Mouse (Mus musculus) bone marrow, adult 2 months (tissue): ENCODE data around the gene Olfr1532-ps1. TPM values are rescaled to one million over a fixed set of nuclear protein-coding genes. Genes with fewer than 3 reads are reported as not detected.
"Not testable (repeated sequence)": the region's sequence is repeated elsewhere in the genome, so short reads cannot be mapped to it uniquely, and the experiment has no call there.

Experiments
- H3K27ac ChIP-seq: fragments of 200-500 bp; 2 replicates; pipeline ENCODE4 v1.5.1; 2012; ENCODE audit warnings: low read depth, mild to moderate bottlenecking, control low read depth, inconsistent platforms, low read length; ENCODE audit not compliant: control insufficient read depth, poor library complexity, insufficient read depth
- H3K4me1 ChIP-seq: fragments of 200-500 bp; 2 replicates; pipeline ENCODE4 v1.6.1; 2011; ENCODE audit warnings: low read length; ENCODE audit not compliant: control insufficient read depth, insufficient read depth
- H3K4me3 ChIP-seq: fragments of 200-500 bp; replicated peaks from 2 replicates; pipeline ENCODE3; 2011; ENCODE audit warnings: mild to moderate bottlenecking, low read depth, low read length, control low read depth; ENCODE audit not compliant: control insufficient read depth
- CTCF ChIP-seq: fragments of 200-500 bp; IDR thresholded peaks from 2 replicates; pipeline ENCODE4 v1.5.1; 2011; ENCODE audit warnings: low read length, control low read depth; ENCODE audit not compliant: control insufficient read depth, insufficient read depth
- POLR2A ChIP-seq: fragments of 200-500 bp; IDR thresholded peaks from 2 replicates; pipeline ENCODE4 v1.6.1; 2011; ENCODE audit warnings: low read depth, mild to moderate bottlenecking, control low read depth, low read length, borderline replicate concordance; ENCODE audit not compliant: control insufficient read depth
- WGBS: fragments of 180-500 bp; shearing (Covaris S2); methylation state at CpG from one replicate; pipeline ENCODE4 v1.1.7; 2018; 5-methylcytosine and 5-hydroxymethylcytosine counted together
- polyA plus RNA-seq: library from polyadenylated mRNA; stranded (reverse); fragments of >200 nt; gene quantifications from 2 replicates; pipeline ENCODE4 v1.2.4, GENCODE M21; 2011; ENCODE audit warnings: low replicate concordance; ENCODE audit not compliant: missing spikeins, insufficient read depth, insufficient read length

Gene Olfr1532-ps1
- polyA plus RNA-seq: not detected in 2 replicates

DNA sequence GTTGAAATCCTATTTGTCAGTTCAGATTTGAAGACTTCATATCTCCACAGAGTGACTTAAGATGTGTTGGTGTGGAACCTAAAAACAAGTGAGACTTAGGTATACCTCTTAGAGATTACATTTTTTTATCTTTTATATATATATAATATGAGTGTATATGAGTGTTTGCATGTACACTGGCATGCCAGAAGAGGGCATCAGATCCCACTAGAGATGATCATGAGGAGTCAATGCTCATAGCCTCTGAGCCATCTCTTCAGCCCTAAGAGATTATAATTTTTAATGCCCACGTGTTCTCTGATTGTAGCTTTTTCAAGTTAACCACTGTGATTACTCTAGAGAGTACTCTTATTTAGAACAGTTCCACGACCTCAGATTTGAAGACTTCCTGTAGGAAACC is at the start of gene Olfr1532-ps1:
TSS of gene Olfr1532-ps1 (plus strand) at position 326 of the 400 bp plus-strand sequence.
- no peaks in the 10 kb centered on the region for H3K4me1 ChIP-seq
- no peak within 1 kb of the TSS for H3K27ac ChIP-seq
- H3K4me3 ChIP-seq: no peak within 1 kb of the TSS
- no peak for TF ChIP-seq CTCF
- no peak for TF ChIP-seq POLR2A
- WGBS: 46% methylated on average over 2 of the region's 2 CpGs

GRCm38 (mm10) chr7:106862885-106863284 is 44.9 kb upstream of the Olfr1532-ps1 start, which contains the start of gene Olfr704:
TSS of gene Olfr704 (plus strand) at chr7:106863185.
- H3K4me1 ChIP-seq: no peaks in the 10 kb centered on the region
- TF ChIP-seq CTCF (no peak), POLR2A (no peak)
- no peak within 1 kb of the TSS for H3K27ac ChIP-seq
- no peak within 1 kb of the TSS for H3K4me3 ChIP-seq

GRCm38 (mm10) chr7:106876791-106877190 is 31.0 kb upstream of the Olfr1532-ps1 start, which contains the start of gene Olfr705:
TSS of gene Olfr705 (minus strand) at chr7:106876891.
- TF ChIP-seq CTCF: no peak
- no peak for TF ChIP-seq POLR2A
- Histone ChIP-seq H3K27ac (no peak within 1 kb of the TSS), H3K4me1 (no peaks in the 10 kb centered on the region), H3K4me3 (no peak within 1 kb of the TSS)
- WGBS: 80% methylated on average over 3 of the region's 3 CpGs

- 64% methylated on average over 2 of the region's 2 CpGs for whole genome bisulfite sequencing
- TF ChIP-seq CTCF: no peak
- TF ChIP-seq POLR2A: no peak
- no peaks in the 10 kb centered on the region for H3K4me1 ChIP-seq
- H3K27ac ChIP-seq: no peak within 1 kb of the TSS
- no peak within 1 kb of the TSS for H3K4me3 ChIP-seq
These were observed 19.7 kb upstream of the Olfr1532-ps1 start, which contains the start of gene Olfr706 for GRCm38 (mm10) chr7:106888062-106888461. TSS of gene Olfr706 (minus strand) at chr7:106888162.

DNA sequence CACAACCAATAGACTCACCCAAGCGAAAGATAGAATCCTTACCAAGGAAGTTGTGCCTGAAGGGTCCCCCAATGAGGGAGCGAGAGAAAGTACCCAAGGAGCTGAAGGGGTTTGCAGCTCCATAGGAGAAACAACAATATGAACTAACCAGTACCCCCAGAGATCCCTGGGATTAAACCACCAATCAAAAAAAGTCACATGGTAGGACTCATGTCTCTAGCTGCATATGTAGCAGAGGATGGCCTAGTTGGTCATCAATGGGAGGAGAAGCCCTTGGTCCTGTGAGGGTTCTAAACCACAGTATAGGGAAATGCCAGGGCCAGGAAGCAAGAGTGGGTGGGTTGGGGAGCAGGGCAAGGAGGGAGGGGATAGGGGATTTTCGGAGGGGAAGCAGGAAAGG is 6.7 kb upstream of the Olfr1532-ps1 start, which contains the start of gene Olfr707:
TSS of gene Olfr707 (minus strand) at position 101 of the 400 bp plus-strand sequence.
- 71% methylated on average over 3 of the region's 3 CpGs for WGBS
- H3K27ac ChIP-seq, H3K4me3 ChIP-seq, H3K4me1 ChIP-seq: not testable (repeated sequence)

- H3K4me3 ChIP-seq, H3K27ac ChIP-seq: not testable (repeated sequence)
- 78% methylated on average over 7 of the region's 7 CpGs for WGBS
These were observed 13.2 kb downstream of the Olfr1532-ps1 start for GRCm38 (mm10) chr7:106920961-106921360.

DNA sequence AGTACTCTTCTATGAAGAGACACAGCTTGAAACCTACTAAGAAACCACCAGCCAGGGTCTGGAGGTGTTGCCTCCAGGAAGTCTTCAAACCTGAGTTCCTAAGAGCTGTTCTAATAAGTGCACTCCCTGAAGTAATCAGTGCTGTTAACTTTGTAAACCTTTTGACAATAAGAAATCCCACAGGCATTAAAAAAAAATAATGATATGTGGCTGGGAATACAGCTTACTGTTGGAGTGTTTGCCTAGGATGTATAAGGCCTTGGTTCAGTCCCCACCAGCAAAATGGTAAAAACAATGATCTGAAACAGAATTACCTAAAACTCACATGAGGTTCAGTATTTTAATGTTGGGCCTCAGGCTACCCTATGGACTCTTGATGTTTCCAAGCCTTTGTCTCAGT is 24.3 kb downstream of the Olfr1532-ps1 start, which contains the start of gene Olfr709-ps1:
TSS of gene Olfr709-ps1 (minus strand) at position 101 of the 400 bp plus-strand sequence.
- Histone ChIP-seq H3K4me1 (no peaks in the 10 kb centered on the region), H3K4me3 (no peak within 1 kb of the TSS), H3K27ac (no peak within 1 kb of the TSS)
- TF ChIP-seq CTCF: no peak
- no peak for TF ChIP-seq POLR2A

More at GRCm38 (mm10) chr7:106920961-106921360, 13.2 kb downstream of the Olfr1532-ps1 start:
- H3K4me1 ChIP-seq: not testable (repeated sequence)

- H3K27ac ChIP-seq: no peak within 1 kb of the TSS
- TF ChIP-seq CTCF (no peak), POLR2A (no peak)
- 76% methylated on average over 3 of the region's 3 CpGs for WGBS
These were observed 40.4 kb downstream of the Olfr1532-ps1 start, which contains the start of gene Olfr710 for GRCm38 (mm10) chr7:106948212-106948611. TSS of gene Olfr710 (minus strand) at chr7:106948312.

DNA sequence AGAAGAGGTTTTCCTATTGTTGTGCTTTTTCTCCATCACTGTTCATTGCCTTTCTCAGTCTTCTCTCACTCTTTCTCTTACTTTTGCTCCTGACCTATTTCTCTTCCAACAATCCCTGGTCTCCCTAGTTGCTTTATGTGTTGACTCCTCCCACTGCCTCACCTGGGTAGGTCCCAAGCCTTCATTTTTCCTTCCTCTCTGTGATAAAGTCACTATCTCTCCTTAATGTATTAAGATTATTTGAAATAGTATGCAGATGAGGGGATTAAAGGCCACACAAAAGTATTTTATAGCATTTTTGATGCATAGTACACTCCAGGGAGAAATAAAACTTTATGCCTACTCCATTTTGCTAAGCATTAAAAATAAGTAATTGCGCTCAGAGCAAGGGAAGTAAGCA is 56.0 kb downstream of the Olfr1532-ps1 start, which contains the start of gene Olfr6:
TSS of gene Olfr6 (minus strand) at position 101 of the 400 bp plus-strand sequence.
- TF ChIP-seq POLR2A (no peak), CTCF (no peak)
- WGBS: 74% methylated on average over 1 of the region's 1 CpGs
- H3K27ac ChIP-seq: no peak within 1 kb of the TSS
- H3K4me3 ChIP-seq: no peak within 1 kb of the TSS
- H3K4me1 ChIP-seq: no peaks in the 10 kb centered on the region

More at GRCm38 (mm10) chr7:106948212-106948611, 40.4 kb downstream of the Olfr1532-ps1 start, which contains the start of gene Olfr710:
- H3K4me3 ChIP-seq: no peak within 1 kb of the TSS
- H3K4me1 ChIP-seq: no peaks in the 10 kb centered on the region

Other genes starting within 250 kb of the Olfr1532-ps1 start
- not detected in 2 replicates for gene Olfr693, start 227.4 kb upstream of the Olfr1532-ps1 start, polyA plus RNA-seq
- not detected in 2 replicates for gene Olfr694, start 216.2 kb upstream of the Olfr1532-ps1 start, polyA plus RNA-seq
- gene Olfr695, start 191.6 kb upstream of the Olfr1532-ps1 start, polyA plus RNA-seq: not detected in 2 replicates
- not detected in 2 replicates for gene Olfr697, start 165.6 kb upstream of the Olfr1532-ps1 start, polyA plus RNA-seq
- not detected in 2 replicates for gene Olfr698, start 152.6 kb upstream of the Olfr1532-ps1 start, polyA plus RNA-seq
- 0.36 and 0.60 TPM in 2 replicates for gene Olfr699, start 114.8 kb upstream of the Olfr1532-ps1 start, polyA plus RNA-seq
- not detected in 2 replicates for gene Olfr700, start 99.2 kb upstream of the Olfr1532-ps1 start, polyA plus RNA-seq
- gene Olfr701, start 93.9 kb upstream of the Olfr1532-ps1 start, polyA plus RNA-seq: not detected in 2 replicates
- not detected in 2 replicates for gene Olfr702, start 74.1 kb upstream of the Olfr1532-ps1 start, polyA plus RNA-seq
- gene Olfr703, start 64.6 kb upstream of the Olfr1532-ps1 start, polyA plus RNA-seq: not detected in 2 replicates
- gene Olfr704, start 44.8 kb upstream of the Olfr1532-ps1 start, polyA plus RNA-seq: 0.75 TPM in 1 of 2 replicates, not detected in the other
- gene Olfr705, start 31.1 kb upstream of the Olfr1532-ps1 start, polyA plus RNA-seq: not detected in 2 replicates
- gene Olfr706, start 19.8 kb upstream of the Olfr1532-ps1 start, polyA plus RNA-seq: not detected in 2 replicates
- gene Olfr707, start 6.8 kb upstream of the Olfr1532-ps1 start, polyA plus RNA-seq: not detected in 2 replicates
- not detected in 2 replicates for gene Olfr709-ps1, start 24.2 kb downstream of the Olfr1532-ps1 start, polyA plus RNA-seq
- gene Olfr710, start 40.3 kb downstream of the Olfr1532-ps1 start, polyA plus RNA-seq: not detected in 2 replicates
- 0.29 TPM in 1 of 2 replicates, not detected in the other for gene Olfr6, start 55.9 kb downstream of the Olfr1532-ps1 start, polyA plus RNA-seq
- not detected in 2 replicates for gene Olfr711, start 67.5 kb downstream of the Olfr1532-ps1 start, polyA plus RNA-seq
- gene Olfr2, start 98.1 kb downstream of the Olfr1532-ps1 start, polyA plus RNA-seq: not detected in 2 replicates
- not detected in 2 replicates for gene Olfr713, start 123.2 kb downstream of the Olfr1532-ps1 start, polyA plus RNA-seq
- gene Olfr714, start 163.0 kb downstream of the Olfr1532-ps1 start, polyA plus RNA-seq: not detected in 2 replicates
- gene Olfr17, start 185.2 kb downstream of the Olfr1532-ps1 start, polyA plus RNA-seq: not detected in 2 replicates
- gene Olfr715b, start 202.4 kb downstream of the Olfr1532-ps1 start, polyA plus RNA-seq: not detected in 2 replicates
- gene Olfr715, start 223.1 kb downstream of the Olfr1532-ps1 start, polyA plus RNA-seq: not detected in 2 replicates
- not detected in 2 replicates for gene Olfr716, start 230.3 kb downstream of the Olfr1532-ps1 start, polyA plus RNA-seq